Mouse (Mus musculus) ES-Bruce4 (cell line): ENCODE data around the gene Ktn1.

Experiments used
- CTCF ChIP-seq: IDR thresholded peaks from one replicate; pipeline ENCODE4 v1.8.1; 2011; ENCODE audit warnings: low read depth, low read length
- POLR2A ChIP-seq: IDR thresholded peaks from one replicate; pipeline ENCODE4 v1.8.1; 2011; ENCODE audit warnings: low read length; ENCODE audit not compliant: insufficient read depth

DNA sequence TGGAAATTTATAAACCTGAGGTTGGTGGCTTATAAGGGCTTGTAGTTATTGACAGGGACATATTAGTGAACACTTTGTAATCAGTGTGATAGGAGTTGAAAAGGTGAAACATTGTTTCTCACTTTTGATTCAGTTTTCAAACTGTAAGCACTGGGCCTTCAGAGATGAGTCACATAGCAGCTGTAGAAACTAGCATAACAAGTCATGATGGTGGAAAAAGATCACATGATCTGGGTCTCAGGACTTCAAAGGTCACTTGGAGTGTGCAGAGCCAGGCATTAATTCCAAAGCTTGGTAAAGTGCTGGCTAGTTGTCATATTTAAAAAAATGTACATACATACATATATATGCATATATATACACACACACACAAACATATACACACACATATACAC, 16.2 kb downstream of the Ktn1 start:
- no peak for TF ChIP-seq CTCF
- no peak for TF ChIP-seq POLR2A
